Mouse (Mus musculus): ENCODE measurements around the gene Rbm44.

GRCm38 (mm10) chr1:91215264-91215663 is 70.4 kb downstream of the Rbm44 start:
- TF ChIP-seq CTCF (IDR thresholded peaks at IDR 0.05; ENCODE audit: borderline replicate concordance, extremely low read depth, insufficient read depth, insufficient read length) (no peak), POLR2A (IDR thresholded peaks at IDR 0.05; ENCODE audit: borderline replicate concordance, extremely low read depth, insufficient read depth, insufficient read length, poor library complexity, severe bottlenecking) (no peak)
